Mouse (Mus musculus) MEL (cell line): ENCODE measurements around the gene T. TPM values are rescaled to one million over a fixed set of nuclear protein-coding genes. Genes with fewer than 3 reads are reported as not detected.
A peak's percentile ranks its signal among the peaks of the same experiment; 100 is the strongest.
"Not testable (repeated sequence)": the region's sequence is repeated elsewhere in the genome, so short reads cannot be mapped to it uniquely, and the experiment has no call there.

ENCODE experiments used
- DNase-seq: peaks from one replicate; pipeline ENCODE4 v3.0.0; 2011; ENCODE audit warnings: low read depth, low spot score
- H3K27ac ChIP-seq: 2 replicates; pipeline ENCODE4 v1.5.1; 2012; ENCODE audit warnings: low read depth, mild to moderate bottlenecking, control low read depth, low read length, moderate library complexity; ENCODE audit not compliant: control insufficient read depth
- H3K27me3 ChIP-seq, 2 experiments: fragments of 150-350 bp in 1 of 2; sonication (generic) in 1 of 2; 2 replicates each; pipeline ENCODE4 v1.6.1; 2012; ENCODE audit warnings: low read length in 2 of 2, mild to moderate bottlenecking in 2 of 2, improper control_type of control experiment in 1 of 2, moderate library complexity in 1 of 2; ENCODE audit not compliant: insufficient read depth in 2 of 2, control insufficient read depth in 1 of 2
- H3K36me3 ChIP-seq, 2 experiments: 2 replicates each; pipeline ENCODE4 v1.6.1; 2012 to 2014; ENCODE audit warnings: low read length in 2 of 2, improper control_type of control experiment in 1 of 2, inconsistent platforms in 1 of 2, mild to moderate bottlenecking in 1 of 2; ENCODE audit not compliant: insufficient read depth in 2 of 2, control insufficient read depth in 1 of 2
- H3K4me1 ChIP-seq, 2 experiments: fragments of 150-350 bp in 1 of 2; sonication (generic) in 1 of 2; 2 replicates each; pipeline ENCODE4 v1.6.1; 2012; ENCODE audit warnings: low read length in 2 of 2, improper control_type of control experiment in 1 of 2, mild to moderate bottlenecking in 1 of 2; ENCODE audit not compliant: insufficient read depth in 2 of 2, control insufficient read depth in 1 of 2
- H3K4me3 ChIP-seq, 2 experiments: fragments of 150-350 bp in 1 of 2; sonication (generic) in 1 of 2; 2 replicates each; pipeline ENCODE4 v1.5.1; 2012; ENCODE audit warnings: low read depth in 2 of 2, low read length in 2 of 2, mild to moderate bottlenecking in 2 of 2, moderate library complexity in 2 of 2, control low read depth in 1 of 2, improper control_type of control experiment in 1 of 2; ENCODE audit not compliant: control insufficient read depth in 1 of 2, insufficient read depth in 1 of 2
- H3K79me2 ChIP-seq: 2 replicates; pipeline ENCODE4 v1.6.1; 2012; ENCODE audit warnings: mild to moderate bottlenecking, low read length, moderate library complexity; ENCODE audit not compliant: control insufficient read depth, poor library complexity, insufficient read depth
- H3K9ac ChIP-seq: 2 replicates; pipeline ENCODE4 v1.6.1; 2012; ENCODE audit warnings: low read depth, mild to moderate bottlenecking, control low read depth, low read length, moderate library complexity; ENCODE audit not compliant: control insufficient read depth, poor library complexity, severe bottlenecking
- H3K9me3 ChIP-seq: fragments of 150-350 bp; sonication (generic); replicated peaks from 2 replicates; pipeline ENCODE4 v1.6.1; 2012; ENCODE audit warnings: mild to moderate bottlenecking, low read length, improper control_type of control experiment, moderate library complexity; ENCODE audit not compliant: insufficient read depth
- BHLHE40 ChIP-seq: IDR thresholded peaks from 2 replicates; pipeline ENCODE4 v1.6.1; 2012; ENCODE audit warnings: low read depth, mild to moderate bottlenecking, inconsistent platforms, low read length, improper control_type of control experiment, borderline replicate concordance
- E2F4 ChIP-seq: IDR thresholded peaks from 2 replicates; pipeline ENCODE4 v1.6.1; 2011; ENCODE audit warnings: low read depth, low read length, improper control_type of control experiment, borderline replicate concordance
- EP300 ChIP-seq, 2 experiments: IDR thresholded peaks; 2 replicates each; pipeline ENCODE4 v1.6.1; 2011; ENCODE audit warnings: improper control_type of control experiment in 2 of 2, low read length in 2 of 2, low read depth in 1 of 2, mild to moderate bottlenecking in 1 of 2
- GABPA ChIP-seq: IDR thresholded peaks from 2 replicates; pipeline ENCODE4 v1.6.1; 2012; ENCODE audit warnings: low read depth, mild to moderate bottlenecking, inconsistent platforms, low read length, improper control_type of control experiment, moderate library complexity
- KAT2A ChIP-seq: conservative IDR thresholded peaks from 2 replicates; pipeline ENCODE4 v1.6.1; 2012; ENCODE audit warnings: low read depth, low read length, improper control_type of control experiment, inconsistent platforms
- MAFK ChIP-seq: IDR thresholded peaks from 2 replicates; pipeline ENCODE4 v1.6.1; 2011; ENCODE audit warnings: low read depth, mild to moderate bottlenecking, low read length, improper control_type of control experiment, borderline replicate concordance
- MAZ ChIP-seq: IDR thresholded peaks from 2 replicates; pipeline ENCODE4 v1.6.1; 2012; ENCODE audit warnings: low read depth, mild to moderate bottlenecking, inconsistent platforms, low read length, improper control_type of control experiment
- MEF2A ChIP-seq: IDR thresholded peaks from 2 replicates; pipeline ENCODE4 v1.6.1; 2014; ENCODE audit warnings: low read depth, mild to moderate bottlenecking, inconsistent platforms, low read length, improper control_type of control experiment; ENCODE audit not compliant: poor library complexity, insufficient replicate concordance, severe bottlenecking; ENCODE audit errors: extremely low read depth
- NELFE ChIP-seq: IDR thresholded peaks from 2 replicates; pipeline ENCODE4 v1.6.1; 2011; ENCODE audit warnings: low read depth, low read length, improper control_type of control experiment
- POLR2A ChIP-seq, 2 experiments: IDR thresholded peaks; 2 replicates each; pipeline ENCODE4 v1.6.1; 2011 to 2012; ENCODE audit warnings: low read length in 2 of 2, mild to moderate bottlenecking in 2 of 2, control low read depth in 1 of 2, improper control_type of control experiment in 1 of 2, low read depth in 1 of 2, moderate library complexity in 1 of 2; ENCODE audit not compliant: control insufficient read depth in 1 of 2, insufficient read depth in 1 of 2, poor library complexity in 1 of 2
- POLR2AphosphoS5 ChIP-seq: IDR thresholded peaks from 2 replicates; pipeline ENCODE4 v1.6.1; 2012; ENCODE audit warnings: low read depth, borderline replicate concordance, mild to moderate bottlenecking, inconsistent platforms, low read length, moderate library complexity, mixed read lengths
- RCOR1 ChIP-seq: IDR thresholded peaks from 2 replicates; pipeline ENCODE4 v1.6.1; 2012; ENCODE audit warnings: low read depth, mild to moderate bottlenecking, inconsistent platforms, low read length, improper control_type of control experiment
- SIN3A ChIP-seq: IDR thresholded peaks from 2 replicates; pipeline ENCODE4 v1.6.1; 2012; ENCODE audit warnings: low read length, improper control_type of control experiment, inconsistent platforms
- SMC3 ChIP-seq: IDR thresholded peaks from 2 replicates; pipeline ENCODE4 v1.6.1; 2011; ENCODE audit warnings: low read depth, low read length, improper control_type of control experiment
- TBP ChIP-seq: IDR thresholded peaks from 2 replicates; pipeline ENCODE4 v1.8.0; 2011; ENCODE audit warnings: low read depth, low read length, improper control_type of control experiment
- TCF12 ChIP-seq: IDR thresholded peaks from 2 replicates; pipeline ENCODE4 v1.6.1; 2014; ENCODE audit warnings: low read depth, mild to moderate bottlenecking, inconsistent platforms, low read length, improper control_type of control experiment, moderate library complexity
- UBTF ChIP-seq: IDR thresholded peaks from 2 replicates; pipeline ENCODE4 v1.6.1; 2012; ENCODE audit warnings: low read depth, mild to moderate bottlenecking, inconsistent platforms, low read length, improper control_type of control experiment, moderate library complexity, borderline replicate concordance; ENCODE audit not compliant: insufficient read depth
- ZC3H11A ChIP-seq: IDR thresholded peaks from 2 replicates; pipeline ENCODE4 v1.6.1; 2012; ENCODE audit warnings: low read depth, mild to moderate bottlenecking, inconsistent platforms, low read length, improper control_type of control experiment
- polyA plus RNA-seq, 2 experiments: library from polyadenylated mRNA; stranded (reverse) in 1 of 2; unstranded in 1 of 2; fragments of >175 nt in 1 of 2; fragments of >200 nt in 1 of 2; gene quantifications; 2 replicates each; pipeline versions ENCODE4 v1.2.1 to v1.2.4; 2012; ENCODE audit warnings: low replicate concordance in 2 of 2, low read depth in 1 of 2; ENCODE audit not compliant: insufficient read length in 2 of 2, insufficient read depth in 1 of 2, missing spikeins in 1 of 2
- total RNA-seq: library from RNA; depleted of rRNA; stranded (reverse); fragments of 300-350 nt; gene quantifications from 2 replicates; pipeline ENCODE4 v1.2.3, GENCODE M21; 2012

The T gene
- total and polyA plus RNA-seq, 3 experiments: not detected

- H3K79me2 ChIP-seq: no peaks in the 10 kb centered on the region
- no peaks in the 10 kb centered on the region for H3K9me3 ChIP-seq
- no peak overlapping the region for H3K9ac ChIP-seq
- no peaks in the 10 kb centered on the region for H3K27me3 ChIP-seq
- TF ChIP-seq SIN3A (no peak), SMC3 (no peak), KAT2A (no peak), EP300 (IDR thresholded peaks at IDR 0.05; ENCODE audit: low read depth in 1 of 2, low read length in 2 of 2) (no peak), MEF2A (no peak), POLR2A (IDR thresholded peaks at IDR 0.05; ENCODE audit: control insufficient read depth in 1 of 2, insufficient read depth in 1 of 2, low read depth in 1 of 2, low read length in 2 of 2, poor library complexity in 1 of 2) (no peak), RCOR1 (no peak), BHLHE40 (no peak), MAZ (no peak), E2F4 (no peak), GABPA (no peak), POLR2AphosphoS5 (no peak), ZC3H11A (no peak), UBTF (no peak), MAFK (no peak), NELFE (no peak), TCF12 (no peak)
- H3K4me1 ChIP-seq: peaks cover 0 to 7% of the 10 kb centered on the region in 2 experiments; a peak in 1 of 4 replicates
- H3K36me3 ChIP-seq: no peaks in the 10 kb centered on the region
- H3K4me3 ChIP-seq: no peak overlapping the region
- H3K27ac ChIP-seq: no peak overlapping the region
- no peak for DNase-seq
Measured at GRCm38 (mm10) chr17:8406285-8406684, 27.9 kb upstream of the T start.

GRCm38 (mm10) chr17:8408002-8408401 is 26.2 kb upstream of the T start:
- not testable (repeated sequence) for H3K36me3 ChIP-seq, H3K4me3 ChIP-seq, H3K9ac ChIP-seq, H3K27me3 ChIP-seq, H3K79me2 ChIP-seq, DNase-seq, H3K4me1 ChIP-seq, H3K27ac ChIP-seq, H3K9me3 ChIP-seq
- TF ChIP-seq TBP: peak; percentile 73
